Mouse (Mus musculus) kidney, postnatal 10 days (tissue): ENCODE data around the gene Rnaset2b.
"Not testable (repeated sequence)": the region's sequence is repeated elsewhere in the genome, so short reads cannot be mapped to it uniquely, and the experiment has no call there.

Source experiments
- DNase-seq: peaks from one replicate; pipeline ENCODE4 v3.0.0; 2021; ENCODE audit warnings: mixed read lengths

Gene Rnaset2b

DNA sequence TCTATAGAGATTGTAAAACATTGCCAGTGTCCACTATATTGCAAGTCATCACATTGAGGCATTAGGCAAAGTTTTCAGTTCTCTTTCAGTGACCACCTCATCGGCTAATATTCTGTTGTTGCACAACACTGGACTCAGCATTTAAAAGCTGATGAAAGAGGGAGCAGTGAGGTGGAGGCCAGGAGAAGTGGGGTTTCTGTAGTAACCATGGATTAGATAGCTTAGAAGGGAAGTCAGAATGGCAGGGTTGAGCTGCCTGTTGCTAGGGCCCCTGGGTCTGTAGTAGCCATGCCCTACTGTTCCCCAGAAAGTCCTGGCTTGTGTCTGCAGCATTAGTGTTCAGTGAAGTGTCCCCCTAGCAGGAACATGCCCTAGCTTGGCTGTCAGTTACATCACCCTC is 15.7 kb downstream of the Rnaset2b start:
- not testable (repeated sequence) for DNase-seq

DNA sequence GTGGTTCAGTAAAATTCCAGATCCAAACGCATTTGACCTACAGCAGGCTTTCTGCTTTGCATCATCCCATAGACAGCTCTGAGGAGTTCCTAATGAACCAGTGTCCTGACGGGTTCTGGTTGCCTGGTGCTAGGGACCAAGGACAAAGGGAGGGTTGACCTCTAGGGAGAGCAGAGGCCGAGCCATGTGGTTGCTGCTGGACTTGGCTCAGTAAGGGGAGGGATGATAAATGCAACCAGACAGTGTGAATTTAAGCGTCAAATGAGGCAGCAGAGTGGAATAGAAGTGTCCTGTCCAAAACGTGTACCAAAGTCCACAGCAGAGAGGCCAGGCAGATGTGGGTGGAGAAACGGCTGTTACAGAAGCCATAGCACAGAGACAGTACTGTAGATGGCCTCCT is 25.1 kb downstream of the Rnaset2b start:
- DNase-seq: not testable (repeated sequence)

DNA sequence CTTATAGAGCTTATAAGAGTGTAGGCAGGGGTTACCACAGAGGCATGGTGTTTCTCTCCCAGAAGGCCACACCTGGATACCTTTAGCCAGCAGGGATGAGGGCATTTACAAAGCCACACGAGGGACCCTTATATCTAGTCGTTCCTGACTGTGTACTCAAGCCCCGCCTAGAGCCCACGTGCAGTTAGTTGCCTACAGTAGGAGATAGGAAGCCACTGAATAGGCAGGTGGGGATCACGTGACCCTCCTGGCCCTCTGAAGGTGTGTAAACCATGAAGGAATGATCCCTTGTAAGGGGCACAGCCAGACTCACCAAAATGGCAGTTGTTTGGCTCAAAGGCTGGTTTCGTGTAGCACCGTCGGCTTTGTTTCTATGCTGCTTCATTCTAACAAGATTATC is 26.4 kb downstream of the Rnaset2b start:
- DNase-seq: not testable (repeated sequence)

DNA sequence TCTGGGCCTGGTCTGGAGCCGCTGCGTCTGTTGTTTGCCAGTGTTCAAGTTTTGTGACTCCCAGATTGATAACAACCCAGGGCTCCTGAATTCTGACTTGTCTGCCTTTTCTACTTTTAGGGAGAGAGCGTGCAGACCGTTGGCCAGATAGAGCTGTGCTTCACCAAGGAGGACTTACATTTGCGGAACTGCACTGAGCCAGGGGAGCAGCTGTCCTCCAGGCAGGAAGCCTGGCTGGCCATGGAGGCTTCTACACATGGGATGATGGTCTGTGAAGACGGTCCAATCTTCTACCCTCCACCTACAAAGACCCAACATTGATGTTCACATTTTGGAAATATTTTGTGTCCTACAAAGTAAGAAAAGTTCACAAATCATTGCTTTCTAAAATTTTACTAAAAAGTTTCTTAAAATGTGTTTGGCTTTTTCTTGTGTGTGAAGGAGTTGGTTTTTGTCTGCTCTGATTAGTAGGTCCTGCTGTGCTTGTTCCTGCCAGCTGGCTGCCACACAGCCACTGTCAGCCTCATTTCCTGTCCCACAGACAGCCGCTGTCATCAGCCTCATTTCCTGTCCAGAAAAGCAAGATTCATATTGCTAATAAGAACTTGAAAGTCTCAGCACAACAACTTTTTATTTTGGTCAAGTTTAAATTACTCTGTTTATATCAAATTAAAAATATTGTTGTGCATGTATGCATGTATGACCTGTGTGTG is 27.5 kb downstream of the Rnaset2b start:
- DNase-seq: not testable (repeated sequence)

DNA sequence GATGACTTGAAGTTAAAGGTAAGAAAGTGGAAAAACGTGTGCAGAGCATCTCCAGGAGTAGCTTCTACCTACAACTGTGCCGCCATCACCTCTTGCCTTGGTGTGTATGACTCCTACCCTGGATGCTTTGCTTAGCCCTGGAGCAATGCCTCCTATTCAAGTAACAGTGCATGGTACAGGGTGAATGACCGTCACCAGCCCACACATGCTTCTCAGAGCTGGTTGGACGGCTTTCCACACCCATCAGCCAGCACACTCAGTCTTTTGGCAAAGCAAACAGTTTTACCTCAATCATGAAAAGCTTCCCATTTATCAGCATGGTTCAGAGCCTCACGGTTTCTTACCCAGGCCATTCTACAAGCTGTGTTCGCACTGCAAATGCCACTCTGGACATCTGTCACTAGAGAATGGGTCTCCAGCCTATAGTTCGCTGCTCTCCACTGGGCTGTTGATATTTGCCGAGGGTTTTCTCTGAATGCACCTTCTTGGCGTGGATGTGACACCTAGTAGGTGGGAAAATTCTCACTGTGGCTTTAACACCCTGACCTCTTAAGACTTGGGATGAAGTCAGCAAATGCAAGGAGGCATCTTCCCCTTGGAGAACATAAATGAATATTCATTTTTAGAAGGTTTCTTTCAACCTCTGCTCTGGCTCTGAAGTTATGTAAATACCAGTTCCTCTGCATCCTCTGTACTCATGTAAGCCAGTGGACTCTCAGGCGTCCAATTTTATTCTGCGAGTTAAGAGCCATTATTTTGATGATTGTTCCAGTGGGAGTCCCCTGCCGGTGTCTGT is 31.6 kb downstream of the Rnaset2b start:
- DNase-seq: not testable (repeated sequence)

DNA sequence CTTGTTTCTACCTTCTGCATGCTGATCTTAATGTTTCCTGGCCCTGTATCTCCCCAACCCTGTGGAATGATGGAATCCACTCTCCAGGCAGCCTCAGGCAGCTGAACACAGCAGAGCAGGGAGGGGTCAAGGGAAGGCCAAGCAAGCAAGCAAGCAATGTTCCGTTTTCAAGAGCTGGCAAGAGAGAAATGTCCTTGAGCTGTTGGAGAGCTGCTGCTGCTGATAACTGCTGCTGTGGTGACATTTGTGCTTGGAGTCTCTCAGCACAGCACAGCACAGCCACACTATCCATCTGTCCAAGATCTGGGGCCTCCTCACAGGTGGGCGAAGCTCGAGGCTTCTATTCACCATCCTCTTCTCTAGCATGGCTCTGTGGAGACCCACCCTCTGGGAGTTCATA is 33.0 kb downstream of the Rnaset2b start:
- not testable (repeated sequence) for DNase-seq

DNA sequence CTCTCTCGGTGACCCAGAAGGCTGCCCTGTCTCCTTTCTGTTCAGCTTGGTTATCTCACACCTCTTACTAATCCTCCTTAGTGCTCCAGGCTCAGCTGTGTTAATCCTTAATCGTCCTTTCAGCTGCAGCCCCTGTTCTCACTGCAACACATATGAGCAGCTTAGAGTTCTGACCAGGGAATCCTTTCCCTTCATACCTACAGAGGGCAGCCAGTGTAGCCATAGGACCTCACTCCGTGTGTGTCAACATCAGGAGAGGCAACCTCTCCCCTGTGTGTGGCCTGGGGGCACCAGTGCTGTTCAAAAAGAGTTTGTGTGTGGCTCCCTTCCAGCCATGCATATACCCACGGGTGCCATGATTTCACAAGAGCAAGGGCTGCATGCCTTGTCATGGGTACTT is 35.2 kb downstream of the Rnaset2b start:
- not testable (repeated sequence) for DNase-seq

DNA sequence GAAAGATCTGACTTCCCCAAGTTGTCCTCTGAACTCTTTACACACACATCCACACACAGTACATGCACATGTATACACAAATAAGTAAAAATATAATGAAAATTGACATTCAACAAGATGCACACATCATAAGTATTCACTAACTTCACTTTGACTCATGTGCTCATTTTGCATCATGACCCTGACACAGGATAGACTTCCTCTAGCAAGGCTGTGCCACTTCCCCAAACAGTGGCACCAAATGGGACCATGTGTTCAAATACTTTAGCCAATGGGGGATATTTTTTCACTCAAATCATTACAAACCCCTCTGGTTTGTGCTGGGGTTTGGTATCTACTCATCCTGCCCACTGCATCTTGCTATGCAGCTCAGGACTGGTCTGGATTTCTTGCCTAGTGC is 38.5 kb downstream of the Rnaset2b start:
- DNase-seq: not testable (repeated sequence)

DNA sequence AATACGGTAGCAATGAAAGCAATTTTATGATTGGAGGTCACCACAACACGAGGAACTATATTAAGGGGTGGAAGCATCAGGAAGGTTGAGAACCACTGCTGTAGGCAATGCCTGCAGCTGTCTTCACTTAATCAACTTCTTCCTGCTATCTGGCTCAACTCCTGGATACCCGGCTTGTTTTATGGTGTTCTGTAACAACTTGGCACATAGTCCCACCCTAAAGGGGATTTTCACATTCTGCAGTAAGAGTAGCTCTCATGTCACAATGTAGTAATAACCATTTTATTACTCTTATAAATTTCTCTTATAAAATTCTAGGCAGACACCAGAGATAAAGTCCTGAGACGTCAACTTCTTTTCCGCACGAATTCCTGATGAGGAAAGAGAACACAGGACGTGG is 39.0 kb downstream of the Rnaset2b start:
- not testable (repeated sequence) for DNase-seq

DNA sequence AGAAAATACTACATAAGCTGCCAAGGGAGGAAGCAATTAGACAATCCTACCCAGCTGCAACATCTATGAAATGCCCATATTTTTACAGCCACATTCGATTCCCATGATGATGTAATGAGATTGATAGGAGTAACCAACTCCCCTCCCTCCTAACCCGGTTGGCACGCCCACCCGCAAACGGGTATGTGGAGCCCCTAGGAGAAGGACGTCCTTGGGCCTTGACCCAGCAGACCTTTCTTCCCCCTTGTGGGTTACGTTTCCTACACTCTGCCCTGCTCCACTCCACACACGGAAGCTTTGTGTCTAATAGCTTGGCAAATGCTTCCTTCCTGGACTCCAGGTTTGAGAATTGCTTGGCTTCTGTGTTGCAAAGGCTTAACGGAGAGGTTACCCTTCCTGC is 39.5 kb downstream of the Rnaset2b start:
- DNase-seq: not testable (repeated sequence)

DNA sequence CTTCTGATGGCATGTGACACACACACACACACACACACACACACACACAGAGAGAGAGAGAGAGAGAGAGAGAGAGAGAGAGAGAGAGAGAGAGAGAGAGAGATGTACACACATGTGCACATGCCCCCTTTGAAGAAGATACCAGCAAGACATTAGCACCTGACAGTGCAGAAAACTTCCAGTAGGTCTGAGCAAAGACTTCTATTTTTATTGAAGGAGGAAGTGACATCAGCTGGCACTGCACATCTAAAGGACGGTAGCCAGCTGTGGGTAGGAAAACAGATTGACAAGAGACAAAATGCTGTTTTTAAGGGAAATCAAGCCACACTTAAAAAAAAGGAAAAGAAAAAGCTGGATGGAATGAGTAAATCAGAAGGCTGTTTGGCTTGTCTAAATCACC is 43.8 kb downstream of the Rnaset2b start:
- not testable (repeated sequence) for DNase-seq

DNA sequence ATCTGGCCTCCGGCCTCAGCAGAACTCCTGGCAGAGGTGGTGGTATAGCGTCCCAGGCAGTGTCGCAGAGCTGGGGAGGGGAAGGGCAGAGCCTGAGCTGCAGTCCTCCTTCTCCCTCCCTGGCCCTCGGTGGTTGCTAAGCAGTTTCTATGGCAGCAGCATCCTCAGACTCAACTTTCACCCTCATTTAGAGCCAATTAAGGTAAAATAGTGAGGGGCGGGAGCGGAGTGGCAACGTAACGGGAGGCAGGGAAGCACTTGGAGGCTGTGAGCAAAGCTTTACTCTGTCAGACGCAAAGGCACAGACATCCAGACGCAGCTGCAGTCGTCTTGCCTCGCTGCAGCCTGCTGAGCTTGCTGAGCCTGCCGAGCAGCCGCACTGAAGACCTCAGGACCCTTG is 54.8 kb downstream of the Rnaset2b start, which contains the start of gene Gm1604a:
Gene Gm1604a, plus strand, starts transcription at position 312 of the 400 bp plus-strand sequence.
- not testable (repeated sequence) for DNase-seq

DNA sequence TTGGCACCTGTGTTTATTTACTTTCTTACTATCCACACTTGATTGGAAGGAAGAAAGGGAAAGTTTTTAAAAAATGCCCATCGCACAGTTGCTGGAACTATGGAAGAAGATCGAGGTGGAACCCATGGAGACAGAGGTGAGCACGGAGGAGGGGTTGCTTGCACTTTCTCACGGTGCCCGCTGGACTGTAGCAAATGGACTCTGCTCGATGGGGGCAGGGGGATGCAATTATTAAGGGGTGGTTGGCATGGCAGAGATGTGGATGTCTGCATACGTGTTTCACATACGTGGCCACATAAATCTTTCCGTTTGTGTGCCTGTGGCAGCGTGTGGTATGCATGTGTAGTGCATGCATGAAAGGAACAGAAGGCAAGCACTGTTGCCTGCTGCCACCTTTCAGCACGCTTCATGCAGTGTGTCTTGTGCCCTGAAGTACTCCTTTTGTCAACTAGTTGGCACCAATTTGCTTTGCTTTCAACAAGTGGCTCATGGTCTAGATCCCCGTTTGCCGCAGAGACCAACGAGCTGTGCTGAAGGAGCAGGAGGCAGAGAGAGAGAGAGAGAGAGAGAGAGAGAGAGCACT is 55.4 kb downstream of the Rnaset2b start:
- DNase-seq: not testable (repeated sequence)

DNA sequence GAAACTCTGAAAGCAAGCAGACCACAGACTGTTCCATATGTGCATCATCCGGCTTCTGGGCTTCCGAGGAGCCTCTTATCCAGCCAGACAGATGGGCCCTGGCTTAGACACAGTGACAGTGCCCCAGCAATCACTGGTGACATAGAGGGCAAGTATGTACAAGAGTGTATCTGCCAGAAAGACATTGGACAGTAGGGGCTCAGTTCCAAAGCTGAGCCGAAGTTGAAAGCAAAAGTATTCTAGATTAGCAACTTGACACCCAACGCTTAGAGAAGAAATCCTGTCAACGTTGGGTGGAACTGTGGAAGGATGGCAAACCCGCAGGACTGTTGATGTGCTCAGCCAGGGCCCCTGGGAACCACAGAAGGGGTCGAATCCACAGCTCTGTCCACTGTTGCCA is 59.8 kb downstream of the Rnaset2b start:
- DNase-seq: not testable (repeated sequence)

DNA sequence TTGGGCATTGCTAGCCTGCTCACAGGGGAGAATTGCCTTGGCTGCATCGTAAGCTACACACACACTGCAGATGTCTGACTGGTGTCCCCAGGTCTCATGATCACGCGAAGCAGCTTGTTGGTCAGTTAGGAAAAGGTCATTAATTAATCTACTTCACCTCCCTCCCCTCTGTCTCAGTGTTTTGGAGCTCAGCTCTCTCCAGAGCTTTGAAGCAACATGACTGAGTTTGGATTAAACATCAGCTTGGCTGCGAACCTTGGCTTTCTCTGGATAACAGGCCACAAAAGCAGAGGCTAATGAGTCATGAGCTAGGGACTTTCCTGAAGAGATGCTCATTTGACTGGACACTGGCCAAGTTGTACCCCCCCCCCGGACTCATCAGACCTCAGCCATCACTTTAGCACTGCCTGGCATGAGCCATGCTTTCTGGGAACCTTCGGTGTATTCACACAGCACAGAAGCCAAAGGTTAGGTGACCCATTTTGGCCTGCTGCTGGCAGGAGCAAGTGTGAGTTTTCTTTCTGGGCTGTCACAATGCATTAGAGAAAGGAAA is 60.3 kb downstream of the Rnaset2b start:
- not testable (repeated sequence) for DNase-seq

DNA sequence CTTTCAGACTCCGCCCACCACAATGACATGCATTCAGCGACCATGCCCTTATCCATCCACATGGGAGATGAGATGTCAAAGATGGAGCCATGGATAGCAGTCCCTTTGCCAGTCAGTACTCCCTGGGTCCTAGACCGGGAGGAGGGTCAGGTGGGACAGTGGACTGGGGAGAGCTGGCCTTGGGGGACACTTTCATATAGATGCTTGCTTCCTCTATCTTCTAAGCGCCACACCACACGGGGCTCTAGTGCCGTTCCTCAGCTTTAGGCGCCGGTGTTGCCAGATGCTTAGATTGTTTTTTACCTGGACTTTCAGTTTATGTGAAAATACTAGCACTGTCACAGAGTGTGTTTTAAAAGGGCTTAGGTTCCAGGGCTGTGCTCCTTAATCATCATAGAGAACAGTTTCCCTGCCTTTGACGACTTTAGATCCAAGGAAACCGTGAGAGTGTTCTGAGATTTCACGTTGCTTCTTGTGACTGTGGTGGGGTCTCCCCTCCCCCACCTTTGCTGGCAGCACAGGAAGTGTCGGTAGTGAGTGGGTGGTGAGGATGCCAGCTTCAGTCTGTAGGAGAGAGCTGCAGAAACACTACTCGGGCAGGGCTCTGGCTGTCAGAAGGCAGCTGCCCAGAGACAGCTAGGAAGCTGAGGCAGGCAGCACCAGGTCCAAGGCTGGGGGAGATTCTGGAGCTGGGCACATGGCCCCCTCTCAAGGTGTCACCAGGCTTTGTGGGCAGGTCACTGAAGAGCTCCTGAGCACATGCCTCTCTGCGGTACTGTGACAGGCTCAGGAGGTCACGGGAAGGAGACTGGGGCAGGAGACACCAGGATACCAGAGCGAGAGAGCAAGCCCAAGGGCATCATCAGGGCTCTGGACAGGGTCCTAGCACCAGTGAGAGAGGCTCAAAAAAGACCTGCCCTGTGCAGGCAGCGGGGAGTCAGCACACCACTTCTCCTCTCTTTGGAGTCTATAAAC is 63.0 kb downstream of the Rnaset2b start:
- DNase-seq: not testable (repeated sequence)
